Mouse (Mus musculus) yolk sac, embryonic 10.5 days (tissue): ENCODE results near the gene Rpl7a.
"Not testable (repeated sequence)": the region's sequence is repeated elsewhere in the genome, so short reads cannot be mapped to it uniquely, and the experiment has no call there.

Source experiments
- DNase-seq: peaks from one replicate; pipeline ENCODE4 v3.0.0-alpha.2; 2017; ENCODE audit warnings: low spot score

The Rpl7a gene

GRCm38 (mm10) chr2:26910124-26910993 is at the start of gene Rpl7a, which contains the start of gene Med22:
Rpl7a (plus strand) TSS chr2:26910764.
Med22 (minus strand) TSS chr2:26910677.
- DNase-seq: peak; percentile 98

GRCm38 (mm10) chr2:26862856-26863255 is 47.7 kb upstream of the Rpl7a start:
- no peak for DNase-seq

GRCm38 (mm10) chr2:26864879-26865278 is 45.7 kb upstream of the Rpl7a start, which contains the start of gene Abo:
Abo (minus strand) TSS chr2:26864979.
- no peak for DNase-seq

GRCm38 (mm10) chr2:26870666-26871065 is 39.9 kb upstream of the Rpl7a start:
- no peak for DNase-seq

GRCm38 (mm10) chr2:26878571-26878970 is 32.0 kb upstream of the Rpl7a start:
- no peak for DNase-seq

GRCm38 (mm10) chr2:26885541-26885940 is 25.0 kb upstream of the Rpl7a start:
- DNase-seq: not testable (repeated sequence)

- not testable (repeated sequence) for DNase-seq
These were observed 24.4 kb upstream of the Rpl7a start for GRCm38 (mm10) chr2:26886170-26886569.

- no peak for DNase-seq
These were observed 14.7 kb upstream of the Rpl7a start for GRCm38 (mm10) chr2:26895898-26896297.

- DNase-seq: no peak
These were observed 9.8 kb upstream of the Rpl7a start for GRCm38 (mm10) chr2:26900731-26901130.

- DNase-seq: no peak
These were observed 8.6 kb upstream of the Rpl7a start for GRCm38 (mm10) chr2:26901834-26902400.

- DNase-seq: peak; percentile 98
These were observed 7.9 kb upstream of the Rpl7a start, which contains the start of gene Surf6 for GRCm38 (mm10) chr2:26902467-26903220. Surf6 (minus strand) TSS chr2:26902879.

GRCm38 (mm10) chr2:26903311-26903710 is 7.3 kb upstream of the Rpl7a start:
- DNase-seq: no peak

GRCm38 (mm10) chr2:26905936-26906335 is 4.6 kb upstream of the Rpl7a start:
- no peak for DNase-seq

- DNase-seq: no peak
These were observed 4.1 kb upstream of the Rpl7a start for GRCm38 (mm10) chr2:26906431-26906830.

- DNase-seq: no peak
These were observed 3.5 kb upstream of the Rpl7a start for GRCm38 (mm10) chr2:26907109-26907508.

- no peak for DNase-seq
These were observed 1.7 kb upstream of the Rpl7a start for GRCm38 (mm10) chr2:26908710-26909386.

- DNase-seq: no peak
These were observed 1.2 kb upstream of the Rpl7a start for GRCm38 (mm10) chr2:26909387-26909784.

GRCm38 (mm10) chr2:26910994-26911765 is 616 bp downstream of the Rpl7a start:
- DNase-seq: no peak

- DNase-seq: no peak
These were observed 1.7 kb downstream of the Rpl7a start for GRCm38 (mm10) chr2:26912253-26912770.

GRCm38 (mm10) chr2:26913416-26914147 is 3.0 kb downstream of the Rpl7a start:
- no peak for DNase-seq
